Comparison of ENCODE assay signal across 15 mouse cellular contexts in the genomic region with DNA sequence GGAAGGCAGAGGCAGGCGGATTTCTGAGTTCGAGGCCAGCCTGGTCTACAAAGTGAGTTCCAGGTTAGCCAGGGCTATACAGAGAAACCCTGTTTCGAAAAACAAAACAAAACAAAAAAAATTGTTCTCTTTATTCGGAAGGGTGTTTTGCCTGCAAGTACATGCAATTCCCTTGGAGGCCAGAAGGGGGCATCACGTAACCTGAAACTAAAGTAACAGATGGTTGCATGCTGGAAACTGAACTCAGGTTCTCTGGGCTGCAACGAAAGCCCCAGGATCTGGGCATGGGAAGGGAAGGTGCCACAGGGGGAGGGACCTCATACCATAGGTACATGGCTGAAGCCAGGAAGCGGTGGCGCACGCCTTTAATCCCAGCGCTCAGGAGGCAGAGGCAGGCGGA. TPM values are rescaled to one million over a fixed set of nuclear protein-coding genes. Genes with fewer than 3 reads are reported as not detected.
A peak's percentile ranks its signal among the peaks of the same experiment; 100 is the strongest.
DNase-seq lines count a peak whose midpoint lies in the region; TF ChIP-seq lines count a peak whose summit lies in the region.
"Had no signal": no experiment of that assay in that cellular context is flagged by ENCODE, and none has a peak within 500 bp of the region (broad histone marks: within the 10 kb centered on the region; RNA-seq: fewer than 3 reads in every experiment).

No protein-coding gene starts in this region.

- no peaks in the 10 kb centered on the region for H3K4me1 ChIP-seq in kidney, adult 2 months (ENCODE audit: control insufficient read depth, insufficient read depth, low read length)
- peaks cover 5% of the 10 kb centered on the region; the same call in 1 of the 2 replicates for H3K4me1 ChIP-seq in testis, adult 2 months (ENCODE audit: control insufficient read depth, insufficient read depth, low read length)
- H3K4me1 ChIP-seq: heart, embryonic 13.5 days; limb, embryonic 15.5 days had no signal

- DNase-seq in kidney, adult 2 months: no peak
- no peak for DNase-seq in kidney, adult 18-20 months
- DNase-seq in testis, postnatal 10 days (ENCODE audit: low spot score): no peak
- DNase-seq in R1 (ENCODE audit: low read depth, low spot score): peak; percentile 61
- peak; percentile 5 to 6 for DNase-seq in thymus, postnatal 36 days
- DNase-seq in gastrocnemius, postnatal 14 days: no peak
- no peak for DNase-seq in adrenal gland, postnatal 14 days
- DNase-seq: adrenal gland, adult 2 months had no signal

- TF ChIP-seq CTCF in kidney, adult 2 months (conservative IDR thresholded peaks at IDR 0.05; ENCODE audit: insufficient read depth, insufficient read length, low read depth, low read length): peak; percentile 12; the same call in 1 of the 2 replicates
- TF ChIP-seq CTCF in testis, adult 2 months (IDR thresholded peaks at IDR 0.05; ENCODE audit: control insufficient read depth, insufficient read depth, insufficient replicate concordance, low read depth, low read length): peak; percentile 46; the same call in 1 of the 2 replicates

- WGBS in kidney, adult 2 months: 85% methylated on average over 11 of the region's 11 CpGs

- H3K27me3 ChIP-seq in kidney, adult 2 months (replicated peaks; ENCODE audit: control insufficient read depth, insufficient read depth, low read length): no peaks in the 10 kb centered on the region
- H3K27me3 ChIP-seq in testis, adult 2 months (ENCODE audit: control insufficient read depth, insufficient read depth, low read length): no peaks in the 10 kb centered on the region
- H3K27me3 ChIP-seq: limb, embryonic 15.5 days had no signal

- no peaks in the 10 kb centered on the region for H3K36me3 ChIP-seq in kidney, adult 2 months (ENCODE audit: control insufficient read depth, insufficient read depth, low read length)
- no peaks in the 10 kb centered on the region for H3K36me3 ChIP-seq in testis, adult 2 months (ENCODE audit: control insufficient read depth, insufficient read depth, low read length)
- H3K36me3 ChIP-seq: heart, embryonic 13.5 days; limb, embryonic 15.5 days had no signal

- H3K27ac ChIP-seq in kidney, adult 2 months (ENCODE audit: insufficient read depth, low read depth, low read length): no peak overlapping the region
- H3K27ac ChIP-seq in testis, adult 2 months (ENCODE audit: control insufficient read depth, insufficient read depth, low read depth, low read length): no peak overlapping the region
- H3K27ac ChIP-seq: heart, embryonic 13.5 days; limb, embryonic 15.5 days had no signal

- intact Hi-C loops in gastrocnemius, postnatal 14 days (cut with DNase I; ENCODE audit: low total_unique reads): no loop called here

- H3K4me3 ChIP-seq in kidney, adult 2 months (ENCODE audit: insufficient read depth, low read depth, low read length): no peak overlapping the region
- no peak overlapping the region for H3K4me3 ChIP-seq in testis, adult 2 months (ENCODE audit: control insufficient read depth, low read depth, low read length)
- H3K4me3 ChIP-seq: heart, embryonic 13.5 days; limb, embryonic 15.5 days; myocyte had no signal

- TF ChIP-seq POLR2A in kidney, adult 2 months (IDR thresholded peaks at IDR 0.05; ENCODE audit: low read depth, low read length): no peak
- no peak for TF ChIP-seq POLR2A in testis, adult 2 months (IDR thresholded peaks at IDR 0.05; ENCODE audit: control insufficient read depth, low read depth, low read length)

RNA-seq across cellular contexts. Expression of a gene that starts 50.1 kb away (rescaled TPM):
- polyA plus RNA-seq in kidney, adult 2 months (2012; rRNA removed): 0.08 and 0.14 TPM in 2 replicates
- not detected in 2 replicates for polyA plus RNA-seq in testis, adult 2 months (2012; rRNA removed)
- total RNA-seq in gastrocnemius, postnatal 14 days (2021): not detected
- not detected in 2 replicates for total RNA-seq in adrenal gland, postnatal 14 days (2021)
- total RNA-seq: adrenal gland, adult 2 months; left cerebral cortex, adult 18-20 months; megakaryocyte, adult 5-6 weeks had no signal
- polyA plus RNA-seq: heart, embryonic 13.5 days; hindbrain, embryonic 16.5 days had no signal

Comparison
In these comparisons a context has a peak if more than half of its experiments do, and no peak if none do; other contexts are left out.
1. DNase-seq: peak in R1 (single experiment) and thymus, postnatal 36 days (2 of 2); none in kidney, adult 2 months (single experiment), kidney, adult 18-20 months (single experiment), testis, postnatal 10 days (single experiment), gastrocnemius, postnatal 14 days (single experiment) and adrenal gland, postnatal 14 days (single experiment).